Mouse (Mus musculus) thymus, postnatal 36 days (tissue): ENCODE data around the gene Rps7.

Source experiments
- DNase-seq, 2 experiments: peaks; one replicate each; pipeline ENCODE4 v3.0.0; 2022; ENCODE audit warnings: mixed read lengths in 2 of 2

Gene Rps7

GRCm38 (mm10) chr12:28614401-28614800 is 21.4 kb downstream of the Rps7 start:
- no peak for DNase-seq

GRCm38 (mm10) chr12:28612391-28612790 is 23.4 kb downstream of the Rps7 start:
- no peak for DNase-seq

- DNase-seq, result no peak
Measured at GRCm38 (mm10) chr12:28607546-28608305, 28.0 kb downstream of the Rps7 start.

- DNase-seq, result no peak
Measured at GRCm38 (mm10) chr12:28603494-28603893, 32.3 kb downstream of the Rps7 start.

GRCm38 (mm10) chr12:28602259-28602658 is 33.5 kb downstream of the Rps7 start:
- no peak for DNase-seq

GRCm38 (mm10) chr12:28598526-28598991 is 37.2 kb downstream of the Rps7 start:
- no peak for DNase-seq

GRCm38 (mm10) chr12:28598110-28598509 is 37.6 kb downstream of the Rps7 start:
- DNase-seq, result no peak

GRCm38 (mm10) chr12:28597699-28598098 is 38.1 kb downstream of the Rps7 start:
- DNase-seq, result no peak

GRCm38 (mm10) chr12:28596851-28597250 is 38.9 kb downstream of the Rps7 start:
- DNase-seq, result no peak

GRCm38 (mm10) chr12:28590428-28590827 is 45.3 kb downstream of the Rps7 start:
- no peak for DNase-seq

- DNase-seq, result peak; percentile 57 to 67
Measured at GRCm38 (mm10) chr12:28589090-28589868, 46.5 kb downstream of the Rps7 start.

GRCm38 (mm10) chr12:28587949-28588348 is 47.8 kb downstream of the Rps7 start:
- DNase-seq, result no peak

GRCm38 (mm10) chr12:28584036-28584435 is 51.7 kb downstream of the Rps7 start:
- DNase-seq, result no peak

- no peak for DNase-seq
Measured at GRCm38 (mm10) chr12:28582423-28582822, 53.3 kb downstream of the Rps7 start, which contains the start of gene Allc. TSS of gene Allc (minus strand) at chr12:28582523.
